Mouse (Mus musculus): Measurements from ENCODE around the gene Cysrt1. TPM values are rescaled to one million over a fixed set of nuclear protein-coding genes. Genes with fewer than 3 reads are reported as not detected.
A peak's percentile ranks its signal among the peaks of the same experiment; 100 is the strongest.

The Cysrt1 gene
- polyA plus RNA-seq, 1 experiment from 2014 or later, result 16.5 TPM

- Histone ChIP-seq H3K4me2 (replicated peaks; ENCODE audit: low read depth) (no peak overlapping the region; the same call in 1 of the 2 replicates), H3K4me1 (replicated peaks; ENCODE audit: control insufficient read depth, insufficient read depth, low read length) (peaks cover 19% of the 10 kb centered on the region; the same call in 1 of the 2 replicates), H3K4me3 (ENCODE audit: low read depth, low read length) (no peak overlapping the region), H3K9ac (ENCODE audit: low read depth, low read length) (no peak overlapping the region), H3K27me3 (replicated peaks; ENCODE audit: control insufficient read depth, insufficient read depth, low read length) (no peaks in the 10 kb centered on the region), H3K36me3 (ENCODE audit: control insufficient read depth, insufficient read depth) (peaks cover 57% of the 10 kb centered on the region), H3K27ac (ENCODE audit: low read depth, low read length) (no peak overlapping the region; the same call in 1 of the 2 replicates), H3K9me3 (ENCODE audit: control insufficient read depth) (no peaks in the 10 kb centered on the region)
- no peak for ATAC-seq
- TF ChIP-seq CTCF (IDR thresholded peaks at IDR 0.05; ENCODE audit: low read depth), result no peak
These were observed 44.3 kb downstream of the Cysrt1 start for GRCm38 (mm10) chr2:25197946-25198345.

- no peak for ATAC-seq
- Histone ChIP-seq H3K4me2 (replicated peaks; ENCODE audit: low read depth) (peak overlapping the region; percentile 66), H3K36me3 (ENCODE audit: control insufficient read depth, insufficient read depth) (peaks cover 50% of the 10 kb centered on the region), H3K27ac (ENCODE audit: low read depth, low read length) (peak overlapping the region; percentile 91), H3K27me3 (replicated peaks; ENCODE audit: control insufficient read depth, insufficient read depth, low read length) (no peaks in the 10 kb centered on the region), H3K4me3 (ENCODE audit: low read depth, low read length) (peak overlapping the region; percentile 37), H3K9ac (ENCODE audit: low read depth, low read length) (0 out of 2 replicates have a peak overlapping the region, but pooled peaks have one; percentile 24), H3K4me1 (replicated peaks; ENCODE audit: control insufficient read depth, insufficient read depth, low read length) (peaks cover 19% of the 10 kb centered on the region; the same call in 1 of the 2 replicates), H3K9me3 (ENCODE audit: control insufficient read depth) (no peaks in the 10 kb centered on the region)
- 13% methylated on average over 2 of the region's 2 CpGs for WGBS
- no peak for TF ChIP-seq CTCF (IDR thresholded peaks at IDR 0.05; ENCODE audit: low read depth)
These were observed 45.1 kb downstream of the Cysrt1 start for GRCm38 (mm10) chr2:25197191-25197590.

GRCm38 (mm10) chr2:25196172-25196954 lies 45.9 kb downstream of the Cysrt1 start, which contains the start of gene Tor4a:
Gene Tor4a (minus strand): TSS chr2:25196886.
- peaks cover 19% of the 10 kb centered on the region; the same call in 1 of the 2 replicates for H3K4me1 ChIP-seq (replicated peaks; ENCODE audit: control insufficient read depth, insufficient read depth, low read length)
- H3K36me3 ChIP-seq (ENCODE audit: control insufficient read depth, insufficient read depth), result peaks cover 42% of the 10 kb centered on the region
- H3K4me2 ChIP-seq (replicated peaks; ENCODE audit: low read depth), result peak within 1 kb of the TSS; percentile 66
- H3K27ac ChIP-seq (ENCODE audit: low read depth, low read length), result peak within 1 kb of the TSS; percentile 91
- peak; percentile 79 for ATAC-seq
- no peak for TF ChIP-seq CTCF (IDR thresholded peaks at IDR 0.05; ENCODE audit: low read depth)
- H3K9me3 ChIP-seq (ENCODE audit: control insufficient read depth), result no peaks in the 10 kb centered on the region
- peak within 1 kb of the TSS; percentile 37 for H3K4me3 ChIP-seq (ENCODE audit: low read depth, low read length)
- H3K27me3 ChIP-seq (replicated peaks; ENCODE audit: control insufficient read depth, insufficient read depth, low read length), result no peaks in the 10 kb centered on the region
- WGBS, result 9% methylated on average over 8 of the region's 8 CpGs
- H3K9ac ChIP-seq (ENCODE audit: low read depth, low read length), result peak within 1 kb of the TSS; percentile 54; the same call in 1 of the 2 replicates

GRCm38 (mm10) chr2:25195211-25196156 lies 46.8 kb downstream of the Cysrt1 start:
- Histone ChIP-seq H3K36me3 (ENCODE audit: control insufficient read depth, insufficient read depth) (peaks cover 33% of the 10 kb centered on the region), H3K27me3 (replicated peaks; ENCODE audit: control insufficient read depth, insufficient read depth, low read length) (no peaks in the 10 kb centered on the region), H3K9ac (ENCODE audit: low read depth, low read length) (peak overlapping the region; percentile 54), H3K9me3 (ENCODE audit: control insufficient read depth) (no peaks in the 10 kb centered on the region), H3K4me2 (replicated peaks; ENCODE audit: low read depth) (peak overlapping the region; percentile 66), H3K4me3 (ENCODE audit: low read depth, low read length) (peak overlapping the region; percentile 37), H3K4me1 (replicated peaks; ENCODE audit: control insufficient read depth, insufficient read depth, low read length) (peaks cover 19% of the 10 kb centered on the region; the same call in 1 of the 2 replicates), H3K27ac (ENCODE audit: low read depth, low read length) (peak overlapping the region; percentile 91)
- no peak; the same call in 1 of the 2 replicates for TF ChIP-seq CTCF (IDR thresholded peaks at IDR 0.05; ENCODE audit: low read depth)
- 18% methylated on average over 55 of the region's 55 CpGs for WGBS
- ATAC-seq, result peak; percentile 34

GRCm38 (mm10) chr2:25194486-25195171 lies 47.6 kb downstream of the Cysrt1 start:
- H3K27me3 ChIP-seq (replicated peaks; ENCODE audit: control insufficient read depth, insufficient read depth, low read length), result no peaks in the 10 kb centered on the region
- no peak for TF ChIP-seq CTCF (IDR thresholded peaks at IDR 0.05; ENCODE audit: low read depth)
- no peaks in the 10 kb centered on the region for H3K9me3 ChIP-seq (ENCODE audit: control insufficient read depth)
- 72% methylated on average over 17 of the region's 17 CpGs for WGBS
- H3K4me3 ChIP-seq (ENCODE audit: low read depth, low read length), result peak overlapping the region; percentile 37
- ATAC-seq, result no peak
- H3K9ac ChIP-seq (ENCODE audit: low read depth, low read length), result no peak overlapping the region
- H3K4me2 ChIP-seq (replicated peaks; ENCODE audit: low read depth), result peak overlapping the region; percentile 66
- H3K4me1 ChIP-seq (replicated peaks; ENCODE audit: control insufficient read depth, insufficient read depth, low read length), result peaks cover 19% of the 10 kb centered on the region; the same call in 1 of the 2 replicates
- peaks cover 24% of the 10 kb centered on the region for H3K36me3 ChIP-seq (ENCODE audit: control insufficient read depth, insufficient read depth)
- no peak overlapping the region; the same call in 1 of the 2 replicates for H3K27ac ChIP-seq (ENCODE audit: low read depth, low read length)
